Mouse (Mus musculus): ENCODE measurements around the gene Sf1. TPM values are rescaled to one million over a fixed set of nuclear protein-coding genes. Genes with fewer than 3 reads are reported as not detected.
A peak's percentile ranks its signal among the peaks of the same experiment; 100 is the strongest.

Gene Sf1
- polyA plus RNA-seq, 1 experiment: 171 TPM

- H3K27me3 ChIP-seq (ENCODE audit: control insufficient read depth, insufficient read depth, low read length): no peaks in the 10 kb centered on the region
- H3K4me3 ChIP-seq (ENCODE audit: low read depth, low read length): peak overlapping the region; percentile 81
- H3K27ac ChIP-seq (ENCODE audit: insufficient read depth, low read depth, low read length): no peak overlapping the region
- peaks cover 12% of the 10 kb centered on the region for H3K4me1 ChIP-seq (ENCODE audit: control insufficient read depth, insufficient read depth, insufficient read length, low read length)
- peaks cover 20% of the 10 kb centered on the region for H3K36me3 ChIP-seq (ENCODE audit: control insufficient read depth, insufficient read depth, low read length)
- WGBS: under 1% methylated on average over 25 of the region's 25 CpGs
- TF ChIP-seq CTCF (IDR thresholded peaks at IDR 0.05; ENCODE audit: extremely low read depth, insufficient read length, insufficient replicate concordance, low read depth, low read length) (no peak), POLR2A (IDR thresholded peaks at IDR 0.05; ENCODE audit: low read depth, low read length) (no peak)
Observed at GRCm38 (mm10) chr19:6335458-6335827, 28.0 kb upstream of the Sf1 start.

GRCm38 (mm10) chr19:6336920-6337319 is 26.6 kb upstream of the Sf1 start:
- TF ChIP-seq POLR2A (IDR thresholded peaks at IDR 0.05; ENCODE audit: low read depth, low read length): no peak
- 97% methylated on average over 10 of the region's 10 CpGs for WGBS
- Histone ChIP-seq H3K27me3 (ENCODE audit: control insufficient read depth, insufficient read depth, low read length) (no peaks in the 10 kb centered on the region), H3K4me3 (ENCODE audit: low read depth, low read length) (no peak overlapping the region), H3K27ac (ENCODE audit: insufficient read depth, low read depth, low read length) (no peak overlapping the region), H3K36me3 (ENCODE audit: control insufficient read depth, insufficient read depth, low read length) (peaks cover 20% of the 10 kb centered on the region), H3K4me1 (ENCODE audit: control insufficient read depth, insufficient read depth, insufficient read length, low read length) (peaks cover 14% of the 10 kb centered on the region)

- H3K36me3 ChIP-seq (ENCODE audit: control insufficient read depth, insufficient read depth, low read length): peaks cover 20% of the 10 kb centered on the region
- H3K4me3 ChIP-seq (ENCODE audit: low read depth, low read length): no peak overlapping the region
- no peak overlapping the region for H3K27ac ChIP-seq (ENCODE audit: insufficient read depth, low read depth, low read length)
- 96% methylated on average over 7 of the region's 7 CpGs for WGBS
- H3K27me3 ChIP-seq (ENCODE audit: control insufficient read depth, insufficient read depth, low read length): no peaks in the 10 kb centered on the region
- peaks cover 19% of the 10 kb centered on the region for H3K4me1 ChIP-seq (ENCODE audit: control insufficient read depth, insufficient read depth, insufficient read length, low read length)
- TF ChIP-seq POLR2A (IDR thresholded peaks at IDR 0.05; ENCODE audit: low read depth, low read length) (no peak), CTCF (IDR thresholded peaks at IDR 0.05; ENCODE audit: extremely low read depth, insufficient read length, insufficient replicate concordance, low read depth, low read length) (no peak)
Observed at GRCm38 (mm10) chr19:6338171-6338570, 25.3 kb upstream of the Sf1 start.

DNA sequence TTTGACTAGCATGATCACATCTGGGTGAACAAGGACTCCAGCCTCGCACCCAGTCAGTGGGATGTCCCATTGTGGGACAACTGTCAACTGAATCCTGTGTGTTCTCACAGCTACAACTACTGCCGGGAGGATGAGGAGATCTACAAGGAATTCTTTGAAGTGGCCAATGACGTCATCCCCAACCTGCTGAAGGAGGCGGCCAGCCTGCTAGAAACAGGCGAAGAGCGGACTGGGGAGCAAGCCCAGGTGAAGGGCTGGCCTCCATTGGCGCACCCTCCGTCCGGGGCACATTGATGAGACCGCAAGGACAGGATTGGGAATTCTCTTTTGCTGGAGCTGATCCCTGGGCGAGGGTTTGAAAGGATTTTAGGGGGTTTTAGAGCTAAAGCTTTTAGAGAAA is 24.8 kb upstream of the Sf1 start:
- H3K4me3 ChIP-seq (ENCODE audit: low read depth, low read length): no peak overlapping the region
- 96% methylated on average over 11 of the region's 11 CpGs for WGBS
- peaks cover 22% of the 10 kb centered on the region for H3K4me1 ChIP-seq (ENCODE audit: control insufficient read depth, insufficient read depth, insufficient read length, low read length)
- TF ChIP-seq CTCF (IDR thresholded peaks at IDR 0.05; ENCODE audit: extremely low read depth, insufficient read length, insufficient replicate concordance, low read depth, low read length) (no peak), POLR2A (IDR thresholded peaks at IDR 0.05; ENCODE audit: low read depth, low read length) (no peak)
- H3K27me3 ChIP-seq (ENCODE audit: control insufficient read depth, insufficient read depth, low read length): no peaks in the 10 kb centered on the region
- H3K27ac ChIP-seq (ENCODE audit: insufficient read depth, low read depth, low read length): no peak overlapping the region
- peaks cover 20% of the 10 kb centered on the region for H3K36me3 ChIP-seq (ENCODE audit: control insufficient read depth, insufficient read depth, low read length)

DNA sequence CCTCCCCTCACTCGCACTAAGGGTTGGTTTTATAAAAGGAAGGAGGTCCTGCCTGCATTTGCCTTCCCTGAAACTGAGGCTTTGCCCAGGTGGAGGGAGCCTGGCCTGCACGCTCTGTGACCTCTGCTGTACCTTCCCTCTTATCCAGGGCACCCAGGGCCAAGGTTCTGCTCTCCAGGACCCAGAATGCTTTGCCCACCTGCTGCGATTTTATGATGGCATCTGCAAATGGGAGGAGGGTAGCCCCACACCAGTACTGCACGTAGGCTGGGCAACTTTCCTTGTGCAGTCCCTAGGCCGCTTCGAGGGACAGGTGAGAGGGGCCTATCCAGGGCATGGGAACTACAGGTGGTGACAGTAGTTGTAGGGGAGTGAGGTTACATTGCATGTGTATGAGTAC is 24.3 kb upstream of the Sf1 start:
- 95% methylated on average over 6 of the region's 6 CpGs for WGBS
- H3K27ac ChIP-seq (ENCODE audit: insufficient read depth, low read depth, low read length): no peak overlapping the region
- H3K27me3 ChIP-seq (ENCODE audit: control insufficient read depth, insufficient read depth, low read length): no peaks in the 10 kb centered on the region
- H3K36me3 ChIP-seq (ENCODE audit: control insufficient read depth, insufficient read depth, low read length): peaks cover 20% of the 10 kb centered on the region
- H3K4me3 ChIP-seq (ENCODE audit: low read depth, low read length): no peak overlapping the region
- no peak for TF ChIP-seq CTCF (IDR thresholded peaks at IDR 0.05; ENCODE audit: extremely low read depth, insufficient read length, insufficient replicate concordance, low read depth, low read length)
- no peak for TF ChIP-seq POLR2A (IDR thresholded peaks at IDR 0.05; ENCODE audit: low read depth, low read length)
- peaks cover 22% of the 10 kb centered on the region for H3K4me1 ChIP-seq (ENCODE audit: control insufficient read depth, insufficient read depth, insufficient read length, low read length)

GRCm38 (mm10) chr19:6339890-6340504 is 23.5 kb upstream of the Sf1 start:
- H3K27ac ChIP-seq (ENCODE audit: insufficient read depth, low read depth, low read length): peak overlapping the region; percentile 52
- no peaks in the 10 kb centered on the region for H3K27me3 ChIP-seq (ENCODE audit: control insufficient read depth, insufficient read depth, low read length)
- H3K36me3 ChIP-seq (ENCODE audit: control insufficient read depth, insufficient read depth, low read length): peaks cover 20% of the 10 kb centered on the region
- H3K4me3 ChIP-seq (ENCODE audit: low read depth, low read length): peak overlapping the region; percentile 11; the same call in 1 of the 2 replicates
- H3K4me1 ChIP-seq (ENCODE audit: control insufficient read depth, insufficient read depth, insufficient read length, low read length): peaks cover 22% of the 10 kb centered on the region
- TF ChIP-seq CTCF (IDR thresholded peaks at IDR 0.05; ENCODE audit: extremely low read depth, insufficient read length, insufficient replicate concordance, low read depth, low read length) (no peak), POLR2A (IDR thresholded peaks at IDR 0.05; ENCODE audit: low read depth, low read length) (no peak)
- WGBS: 56% methylated on average over 15 of the region's 15 CpGs

- H3K36me3 ChIP-seq (ENCODE audit: control insufficient read depth, insufficient read depth, low read length): peaks cover 24% of the 10 kb centered on the region
- 2% methylated on average over 72 of the region's 72 CpGs for WGBS
- H3K4me1 ChIP-seq (ENCODE audit: control insufficient read depth, insufficient read depth, insufficient read length, low read length): peaks cover 21% of the 10 kb centered on the region
- no peak; the same call in 1 of the 2 replicates for TF ChIP-seq POLR2A (IDR thresholded peaks at IDR 0.05; ENCODE audit: low read depth, low read length)
- 0 out of 2 replicates have a peak, but pooled peaks have one; percentile 9 for TF ChIP-seq CTCF (IDR thresholded peaks at IDR 0.05; ENCODE audit: extremely low read depth, insufficient read length, insufficient replicate concordance, low read depth, low read length)
- H3K27ac ChIP-seq (ENCODE audit: insufficient read depth, low read depth, low read length): peak within 1 kb of the TSS; percentile 52
- H3K4me3 ChIP-seq (ENCODE audit: low read depth, low read length): peak within 1 kb of the TSS; percentile 93
- H3K27me3 ChIP-seq (ENCODE audit: control insufficient read depth, insufficient read depth, low read length): no peaks in the 10 kb centered on the region
Observed at GRCm38 (mm10) chr19:6340524-6341452, 22.7 kb upstream of the Sf1 start, which contains the start of gene Map4k2. Gene Map4k2 (plus strand): TSS chr19:6341135.
